Mouse (Mus musculus): ENCODE data around the gene Psmf1.

DNA sequence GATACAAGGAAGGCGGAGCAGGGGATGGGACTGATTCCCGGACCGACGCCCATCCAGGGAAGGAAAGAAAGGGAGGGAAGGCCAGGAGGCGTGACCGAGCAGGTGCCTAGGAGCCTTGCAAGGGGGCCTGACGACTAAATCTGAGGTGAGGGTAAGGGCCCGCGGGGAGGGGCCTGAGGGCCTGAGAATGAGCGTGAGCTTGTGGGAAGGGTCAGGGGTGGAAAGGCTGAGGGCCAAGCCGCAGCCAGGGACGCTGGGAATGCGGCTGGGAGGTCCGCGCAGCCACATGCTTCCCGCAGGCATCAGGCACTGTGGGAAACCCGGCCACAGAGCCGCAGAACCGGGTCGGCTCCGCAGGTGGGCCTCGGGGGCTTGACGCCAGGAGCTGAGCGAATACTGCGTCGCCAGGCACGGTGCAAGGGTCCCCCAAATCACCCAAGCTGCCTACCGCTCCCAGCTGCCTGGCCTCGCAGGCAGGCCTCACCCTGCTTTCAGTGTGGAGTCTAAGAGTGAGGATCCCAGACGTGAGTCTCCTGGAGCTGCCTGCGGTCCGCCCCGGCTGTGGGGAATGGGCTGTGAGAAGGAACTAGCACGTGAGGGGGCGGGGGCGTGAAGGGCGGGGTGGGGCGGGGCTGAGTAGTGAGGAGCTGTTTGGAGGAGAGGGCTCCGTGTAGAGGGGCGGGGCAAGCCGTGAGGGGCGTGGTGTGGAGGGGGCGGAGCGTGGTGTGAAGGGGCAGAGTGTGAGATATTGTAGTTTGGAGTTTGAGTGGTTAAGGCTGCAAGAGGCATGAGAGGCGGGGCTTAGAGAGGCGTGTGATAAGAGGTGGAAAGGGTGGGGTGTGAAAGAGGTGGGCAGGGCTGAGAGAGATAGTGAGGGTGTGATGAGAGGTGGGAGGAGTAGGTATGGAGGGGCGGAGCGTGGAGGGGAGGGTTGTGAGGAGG lies 73.7 kb downstream of the Psmf1 start:
- TF ChIP-seq GATA1 (IDR thresholded peaks at IDR 0.05; ENCODE audit: borderline replicate concordance, low read length) (no peak), CTCF (IDR thresholded peaks at IDR 0.05; ENCODE audit: low read depth, low read length) (no peak)
